In the genomic region with DNA sequence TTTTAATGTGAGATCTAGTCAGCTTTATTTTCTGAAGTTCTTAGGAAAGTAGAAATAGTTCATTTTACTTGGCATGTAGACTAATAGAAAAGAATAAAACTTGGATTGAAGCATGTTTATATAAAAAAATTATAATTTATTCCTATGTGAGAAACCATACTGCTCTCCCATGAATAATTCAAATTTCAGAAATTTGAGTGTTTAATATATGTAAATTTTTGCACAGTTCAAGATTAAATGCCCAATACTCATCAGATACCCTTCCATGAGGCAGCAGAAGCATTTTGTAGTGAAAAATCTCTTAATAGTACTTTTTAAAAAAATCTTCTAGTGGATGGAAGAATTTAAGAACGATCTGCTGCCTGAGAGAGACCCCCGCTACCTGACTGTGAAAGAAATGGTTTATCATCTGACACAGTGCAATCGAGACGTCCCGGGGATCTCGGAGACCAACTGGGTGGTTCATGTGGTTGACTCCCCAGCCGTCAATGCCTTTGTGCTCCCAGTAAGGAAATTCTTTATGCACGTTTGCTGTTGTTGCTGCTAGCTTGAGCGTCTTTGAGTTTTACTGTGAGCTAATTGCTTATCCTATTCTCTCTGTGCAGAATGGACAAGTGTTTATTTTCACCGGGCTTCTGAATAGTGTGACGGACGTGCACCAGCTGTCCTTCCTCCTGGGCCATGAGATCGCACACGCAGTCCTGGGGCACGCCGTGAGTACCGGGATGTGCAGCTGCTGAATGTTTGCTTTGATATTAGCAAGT, we compare ENCODE assay signal across 13 mouse cellular contexts. TPM values are rescaled to one million over a fixed set of nuclear protein-coding genes. Genes with fewer than 3 reads are reported as not detected.
DNase-seq lines count a peak whose midpoint lies in the region; ATAC-seq and TF ChIP-seq lines count a peak whose summit lies in the region.
"Had no signal": no experiment of that assay in that cellular context is flagged by ENCODE, and none has a peak within 500 bp of the region (broad histone marks: within the 10 kb centered on the region; RNA-seq: fewer than 3 reads in every experiment).

No protein-coding gene starts in this region.

- 16% methylated on average over 17 of the region's 17 CpGs for whole genome bisulfite sequencing in hindbrain, embryonic 14.5 days
- 15% methylated on average over 17 of the region's 17 CpGs for WGBS in midbrain, embryonic 14.5 days

- no peak overlapping the region for H3K4me3 ChIP-seq in gastrocnemius, adult 2 months
- H3K4me3 ChIP-seq in hindbrain, embryonic 14.5 days (replicated peaks; ENCODE audit: low read length), result no peak overlapping the region
- H3K4me3 ChIP-seq in midbrain, embryonic 14.5 days (replicated peaks; ENCODE audit: low read depth, low read length), result peak overlapping the region; percentile 24
- H3K4me3 ChIP-seq: stomach, embryonic 15.5 days had no signal

- H3K27me3 ChIP-seq in hindbrain, embryonic 14.5 days (ENCODE audit: control insufficient read depth, insufficient read depth, low read length), result no peaks in the 10 kb centered on the region
- no peaks in the 10 kb centered on the region for H3K27me3 ChIP-seq in midbrain, embryonic 14.5 days (ENCODE audit: control insufficient read depth, insufficient read depth, low read length)
- H3K27me3 ChIP-seq: stomach, embryonic 15.5 days had no signal

- peak overlapping the region; percentile 43 for H3K4me2 ChIP-seq in hindbrain, embryonic 14.5 days (replicated peaks)
- peak overlapping the region; percentile 46 for H3K4me2 ChIP-seq in midbrain, embryonic 14.5 days (ENCODE audit: low read length)
- H3K4me2 ChIP-seq: stomach, embryonic 15.5 days had no signal

- H3K9me3 ChIP-seq in hindbrain, embryonic 14.5 days (ENCODE audit: control insufficient read depth, low read length), result no peaks in the 10 kb centered on the region
- H3K9me3 ChIP-seq in midbrain, embryonic 14.5 days (ENCODE audit: control insufficient read depth, low read length), result no peaks in the 10 kb centered on the region
- H3K9me3 ChIP-seq: stomach, embryonic 15.5 days had no signal

- no peak for DNase-seq in gastrocnemius, adult 2 months
- DNase-seq in gastrocnemius, postnatal 10 days, result no peak
- peak; percentile 64 for DNase-seq in embryo, embryonic 10.5 days (ENCODE audit: low spot score)
- no peak for DNase-seq in hindbrain, embryonic 14.5 days (ENCODE audit: low spot score)
- peak; percentile 66 for DNase-seq in midbrain, embryonic 14.5 days
- DNase-seq in cerebellum, postnatal 14 days, result no peak
- no peak for DNase-seq in liver
- no peak for DNase-seq in cerebellum, adult 11-12 months
- DNase-seq: kidney, adult 9 months had no signal

- peaks cover 5% of the 10 kb centered on the region; the same call in 1 of the 2 replicates for H3K4me1 ChIP-seq in hindbrain, embryonic 14.5 days (replicated peaks; ENCODE audit: control insufficient read depth, insufficient read depth, low read length)
- H3K4me1 ChIP-seq in midbrain, embryonic 14.5 days (ENCODE audit: control insufficient read depth, insufficient read depth, low read length), result peaks cover 4% of the 10 kb centered on the region; the same call in 1 of the 2 replicates
- H3K4me1 ChIP-seq: stomach, embryonic 15.5 days had no signal

- peak overlapping the region; percentile 31; the same call in 1 of the 2 replicates for H3K27ac ChIP-seq in gastrocnemius, adult 2 months
- no peak overlapping the region for H3K27ac ChIP-seq in hindbrain, embryonic 14.5 days
- H3K27ac ChIP-seq in midbrain, embryonic 14.5 days (replicated peaks; ENCODE audit: low read depth, low read length), result peak overlapping the region; percentile 41; the same call in 1 of the 2 replicates
- H3K27ac ChIP-seq: stomach, embryonic 15.5 days had no signal

- peak overlapping the region; percentile 21; the same call in 1 of the 2 replicates for H3K9ac ChIP-seq in hindbrain, embryonic 14.5 days
- H3K9ac ChIP-seq in midbrain, embryonic 14.5 days (replicated peaks; ENCODE audit: low read length), result no peak overlapping the region
- H3K9ac ChIP-seq: stomach, embryonic 15.5 days had no signal

- no peak for ATAC-seq in hindbrain, embryonic 14.5 days (ENCODE audit: low FRiP score)
- no peak for ATAC-seq in midbrain, embryonic 14.5 days (ENCODE audit: low FRiP score, low TSS enrichment)

- intact Hi-C loops in gastrocnemius, adult 2 months (cut with DNase I), result no loop called here

- TF ChIP-seq CTCF in gastrocnemius, adult 2 months (IDR thresholded peaks at IDR 0.05), result no peak

- no peaks in the 10 kb centered on the region for H3K36me3 ChIP-seq in hindbrain, embryonic 14.5 days (replicated peaks; ENCODE audit: control insufficient read depth, insufficient read depth)
- no peaks in the 10 kb centered on the region for H3K36me3 ChIP-seq in midbrain, embryonic 14.5 days (ENCODE audit: control insufficient read depth, insufficient read depth, low read length)
- H3K36me3 ChIP-seq: stomach, embryonic 15.5 days had no signal

RNA-seq across cellular contexts. Expression of gene Oma1, which starts 11.3 kb away (rescaled TPM):
- total RNA-seq in gastrocnemius, adult 2 months (2021), result 10 to 100 TPM; 20.7 to 29.1 TPM
- 10 to 100 TPM; 18.3 to 19.7 TPM for total RNA-seq in gastrocnemius, postnatal 10 days (2021)
- polyA plus RNA-seq in hindbrain, embryonic 14.5 days (2014; fragmentation: Nextera tagmentation; extraction: Ambion mirVana), result 8.7 and 10.5 TPM in 2 replicates
- 8.6 and 9.0 TPM in 2 replicates for polyA plus RNA-seq in midbrain, embryonic 14.5 days (2014; fragmentation: Nextera tagmentation; extraction: Ambion mirVana)

RNA-seq across cellular contexts. Expression of gene 4921539E11Rik, which starts 34.2 kb away (rescaled TPM):
- not detected for total RNA-seq in gastrocnemius, adult 2 months (2021)
- not detected for total RNA-seq in gastrocnemius, postnatal 10 days (2021)
- not detected in 2 replicates for polyA plus RNA-seq in hindbrain, embryonic 14.5 days (2014; fragmentation: Nextera tagmentation; extraction: Ambion mirVana)
- not detected in 2 replicates for polyA plus RNA-seq in midbrain, embryonic 14.5 days (2014; fragmentation: Nextera tagmentation; extraction: Ambion mirVana)
- total RNA-seq: heart, adult 8-10 months; left cerebral cortex, postnatal 36 days; megakaryocyte, adult 5-6 weeks had no signal
- polyA plus RNA-seq: stomach, embryonic 15.5 days had no signal

Comparison
In these comparisons a context has a peak if more than half of its experiments do, and no peak if none do; other contexts are left out.
1. DNase-seq: peak in embryo, embryonic 10.5 days (single experiment) and midbrain, embryonic 14.5 days (single experiment); none in gastrocnemius, adult 2 months (single experiment), gastrocnemius, postnatal 10 days (single experiment), hindbrain, embryonic 14.5 days (single experiment), cerebellum, postnatal 14 days (0 of 2), liver (single experiment) and cerebellum, adult 11-12 months (single experiment).